ENCODE assay signal across 30 mouse cellular contexts in genomic region chr11:38224300-38224699, GRCm38 (mm10).
DNase-seq lines count a peak whose midpoint lies in the region; ATAC-seq and TF ChIP-seq lines count a peak whose summit lies in the region.
"Had no signal": no experiment of that assay in that cellular context is flagged by ENCODE, and none has a peak within 500 bp of the region (broad histone marks: within the 10 kb centered on the region; RNA-seq: fewer than 3 reads in every experiment).

No protein-coding gene starts in this region.

- H3K9ac ChIP-seq in hindbrain, embryonic 14.5 days = no peak overlapping the region
- H3K9ac ChIP-seq in embryonic facial prominence, embryonic 14.5 days (ENCODE audit: low read depth, low read length) = no peak overlapping the region
- no peak overlapping the region for H3K9ac ChIP-seq in forebrain, postnatal 0 days
- H3K9ac ChIP-seq: heart, embryonic 12.5 days; intestine, embryonic 15.5 days; liver, embryonic 13.5 days; stomach, embryonic 15.5 days had no signal

- H3K27me3 ChIP-seq in hindbrain, embryonic 14.5 days (ENCODE audit: control insufficient read depth, insufficient read depth, low read length) = no peaks in the 10 kb centered on the region
- H3K27me3 ChIP-seq in hindbrain, embryonic 10.5 days (ENCODE audit: insufficient read depth, poor library complexity, severe bottlenecking) = no peaks in the 10 kb centered on the region
- no peaks in the 10 kb centered on the region for H3K27me3 ChIP-seq in embryonic facial prominence, embryonic 14.5 days (replicated peaks; ENCODE audit: control insufficient read depth, insufficient read depth, low read length)
- H3K27me3 ChIP-seq in forebrain, postnatal 0 days (ENCODE audit: insufficient read depth, low read length) = no peaks in the 10 kb centered on the region
- no peaks in the 10 kb centered on the region for H3K27me3 ChIP-seq in kidney, adult 2 months (replicated peaks; ENCODE audit: control insufficient read depth, insufficient read depth, low read length)
- H3K27me3 ChIP-seq: CH12.LX; heart, embryonic 12.5 days; intestine, embryonic 15.5 days; liver, embryonic 13.5 days; stomach, embryonic 15.5 days had no signal

- no peak overlapping the region for H3K4me3 ChIP-seq in hindbrain, embryonic 14.5 days (replicated peaks; ENCODE audit: low read length)
- no peak overlapping the region for H3K4me3 ChIP-seq in hindbrain, embryonic 10.5 days
- no peak overlapping the region for H3K4me3 ChIP-seq in embryonic facial prominence, embryonic 14.5 days (ENCODE audit: low read depth, low read length)
- H3K4me3 ChIP-seq in forebrain, postnatal 0 days (ENCODE audit: low read depth, low read length) = no peak overlapping the region
- H3K4me3 ChIP-seq in kidney, adult 2 months (ENCODE audit: insufficient read depth, low read depth, low read length) = no peak overlapping the region
- H3K4me3 ChIP-seq: heart, adult 2 months; heart, embryonic 12.5 days; intestine, embryonic 15.5 days; liver, embryonic 13.5 days; stomach, embryonic 15.5 days had no signal

- WGBS in hindbrain, embryonic 14.5 days = 50% methylated on average over 3 of the region's 3 CpGs
- 90% methylated on average over 3 of the region's 3 CpGs for WGBS in hindbrain, embryonic 10.5 days
- WGBS in embryonic facial prominence, embryonic 14.5 days = 60% methylated on average over 3 of the region's 3 CpGs
- 16% methylated on average over 3 of the region's 3 CpGs for WGBS in forebrain, postnatal 0 days
- 59% methylated on average over 3 of the region's 3 CpGs for WGBS in kidney, adult 2 months

- peak; percentile 27 for DNase-seq in hindbrain, embryonic 14.5 days (ENCODE audit: low spot score)
- no peak for DNase-seq in hindbrain, embryonic 10.5 days (ENCODE audit: low spot score)
- DNase-seq in retina, postnatal 1 day = peak; percentile 6
- DNase-seq in retina, embryonic 14.5 days (ENCODE audit: low spot score) = no peak
- peak; percentile 26 for DNase-seq in embryonic facial prominence, embryonic 14.5 days (ENCODE audit: low spot score)
- DNase-seq in forebrain, postnatal 0 days = peak; percentile 50
- no peak for DNase-seq in kidney, adult 2 months
- DNase-seq: adrenal gland, adult 2 months; adrenal gland, postnatal 36 days; B cell, adult 2 months; cerebellum, adult 11 months; cerebellum, adult 9-11 months; heart, adult 2 months; heart, postnatal 4 days; kidney, adult 9 months; kidney, postnatal 10 days; layer of hippocampus, postnatal 36 days; left cerebral cortex, postnatal 4 days; liver, embryonic 13.5 days; lung, adult 18-20 months; lung, postnatal 10 days; right cerebral cortex, postnatal 25 days; thymus, adult 18-20 months; thymus, postnatal 36 days had no signal

- ATAC-seq in hindbrain, embryonic 14.5 days (ENCODE audit: low FRiP score) = no peak
- ATAC-seq in embryonic facial prominence, embryonic 14.5 days (ENCODE audit: low read depth) = no peak
- peak; percentile 72 for ATAC-seq in forebrain, postnatal 0 days
- ATAC-seq: activated CD4-positive, CD25-positive, alpha-beta regulatory T cell, adult 4 months; hindbrain, embryonic 16.5 days; intestine, embryonic 15.5 days had no signal

- no peak for TF ChIP-seq POLR2A in kidney, adult 2 months (IDR thresholded peaks at IDR 0.05; ENCODE audit: low read depth, low read length)

- H3K9me3 ChIP-seq in hindbrain, embryonic 14.5 days (ENCODE audit: control insufficient read depth, low read length) = no peaks in the 10 kb centered on the region
- no peaks in the 10 kb centered on the region for H3K9me3 ChIP-seq in hindbrain, embryonic 10.5 days
- no peaks in the 10 kb centered on the region for H3K9me3 ChIP-seq in embryonic facial prominence, embryonic 14.5 days (ENCODE audit: control insufficient read depth, low read length)
- H3K9me3 ChIP-seq in forebrain, postnatal 0 days (ENCODE audit: low read length) = no peaks in the 10 kb centered on the region
- H3K9me3 ChIP-seq: heart, embryonic 12.5 days; intestine, embryonic 15.5 days; liver, embryonic 13.5 days; stomach, embryonic 15.5 days had no signal

- H3K4me1 ChIP-seq in hindbrain, embryonic 14.5 days (replicated peaks; ENCODE audit: control insufficient read depth, insufficient read depth, low read length) = 0 out of 2 replicates have a peak, but pooled peaks cover 4% of the 10 kb centered on the region
- no peaks in the 10 kb centered on the region for H3K4me1 ChIP-seq in hindbrain, embryonic 10.5 days (replicated peaks)
- H3K4me1 ChIP-seq in embryonic facial prominence, embryonic 14.5 days (ENCODE audit: control insufficient read depth, insufficient read depth, low read length) = no peaks in the 10 kb centered on the region
- H3K4me1 ChIP-seq in forebrain, postnatal 0 days (ENCODE audit: insufficient read depth) = no peaks in the 10 kb centered on the region; the same call in 1 of the 2 replicates
- no peaks in the 10 kb centered on the region for H3K4me1 ChIP-seq in kidney, adult 2 months (ENCODE audit: control insufficient read depth, insufficient read depth, low read length)
- H3K4me1 ChIP-seq: heart, embryonic 12.5 days; intestine, embryonic 15.5 days; liver, embryonic 13.5 days; stomach, embryonic 15.5 days had no signal

- no peak overlapping the region for H3K27ac ChIP-seq in hindbrain, embryonic 14.5 days
- no peak overlapping the region for H3K27ac ChIP-seq in hindbrain, embryonic 10.5 days
- H3K27ac ChIP-seq in embryonic facial prominence, embryonic 14.5 days (replicated peaks; ENCODE audit: low read depth, low read length) = no peak overlapping the region
- no peak overlapping the region for H3K27ac ChIP-seq in forebrain, postnatal 0 days (ENCODE audit: low read depth, low read length)
- no peak overlapping the region for H3K27ac ChIP-seq in kidney, adult 2 months (ENCODE audit: insufficient read depth, low read depth, low read length)
- H3K27ac ChIP-seq: heart, adult 2 months; intestine, embryonic 15.5 days; liver, embryonic 13.5 days; stomach, embryonic 15.5 days had no signal

- H3K36me3 ChIP-seq in hindbrain, embryonic 14.5 days (replicated peaks; ENCODE audit: control insufficient read depth, insufficient read depth) = no peaks in the 10 kb centered on the region
- no peaks in the 10 kb centered on the region for H3K36me3 ChIP-seq in hindbrain, embryonic 10.5 days
- H3K36me3 ChIP-seq in embryonic facial prominence, embryonic 14.5 days (ENCODE audit: control insufficient read depth, insufficient read depth, low read length) = no peaks in the 10 kb centered on the region
- no peaks in the 10 kb centered on the region for H3K36me3 ChIP-seq in forebrain, postnatal 0 days (ENCODE audit: insufficient read depth)
- H3K36me3 ChIP-seq in kidney, adult 2 months (ENCODE audit: control insufficient read depth, insufficient read depth, low read length) = no peaks in the 10 kb centered on the region
- H3K36me3 ChIP-seq: heart, embryonic 12.5 days; intestine, embryonic 15.5 days; liver, embryonic 13.5 days; stomach, embryonic 15.5 days had no signal

- no peak overlapping the region for H3K4me2 ChIP-seq in hindbrain, embryonic 14.5 days (replicated peaks)
- H3K4me2 ChIP-seq in embryonic facial prominence, embryonic 14.5 days (ENCODE audit: low read depth, low read length) = no peak overlapping the region
- H3K4me2 ChIP-seq in forebrain, postnatal 0 days (ENCODE audit: low read depth) = no peak overlapping the region
- H3K4me2 ChIP-seq: heart, embryonic 12.5 days; intestine, embryonic 15.5 days; liver, embryonic 13.5 days; stomach, embryonic 15.5 days had no signal

- TF ChIP-seq CTCF in forebrain, postnatal 0 days (IDR thresholded peaks at IDR 0.05; ENCODE audit: low read depth) = no peak
- no peak for TF ChIP-seq CTCF in kidney, adult 2 months (conservative IDR thresholded peaks at IDR 0.05; ENCODE audit: insufficient read depth, insufficient read length, low read depth, low read length)

Comparison
In these comparisons a context has a peak if more than half of its experiments do, and no peak if none do; other contexts are left out.
1. DNase-seq: peak in hindbrain, embryonic 14.5 days (single experiment), retina, postnatal 1 day (single experiment), embryonic facial prominence, embryonic 14.5 days (single experiment) and forebrain, postnatal 0 days (single experiment); none in hindbrain, embryonic 10.5 days (single experiment), retina, embryonic 14.5 days (single experiment) and kidney, adult 2 months (single experiment).